Mouse (Mus musculus): Measurements from ENCODE around the gene Cltc. TPM values are rescaled to one million over a fixed set of nuclear protein-coding genes. Genes with fewer than 3 reads are reported as not detected.
"Not testable (repeated sequence)": the region's sequence is repeated elsewhere in the genome, so short reads cannot be mapped to it uniquely, and the experiment has no call there.

Gene Cltc
- total RNA-seq, 2 experiments from 2014 or later: 159 to 171 TPM

DNA sequence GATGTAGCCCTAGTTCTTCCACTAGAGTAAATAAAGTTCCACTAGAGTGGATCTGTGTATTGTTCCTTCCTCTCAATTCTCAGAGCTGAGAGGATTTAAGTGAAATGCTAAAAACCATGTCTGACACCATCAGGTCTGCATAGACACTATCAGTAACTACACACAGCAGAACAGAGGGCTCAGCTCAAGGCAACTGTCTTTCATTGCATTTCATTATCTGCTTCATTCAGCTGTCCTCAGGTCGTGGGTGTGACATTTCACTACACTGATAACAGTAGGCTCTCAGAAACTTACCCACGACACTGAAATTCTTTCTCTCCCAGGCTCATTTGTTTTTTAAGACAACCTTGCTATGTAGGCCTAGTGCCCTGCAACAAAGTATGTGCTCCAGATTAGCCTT is 14.8 kb downstream of the Cltc start:
- intact Hi-C loops (cut with DNase I): no loop called here
- no peak for DNase-seq

DNA sequence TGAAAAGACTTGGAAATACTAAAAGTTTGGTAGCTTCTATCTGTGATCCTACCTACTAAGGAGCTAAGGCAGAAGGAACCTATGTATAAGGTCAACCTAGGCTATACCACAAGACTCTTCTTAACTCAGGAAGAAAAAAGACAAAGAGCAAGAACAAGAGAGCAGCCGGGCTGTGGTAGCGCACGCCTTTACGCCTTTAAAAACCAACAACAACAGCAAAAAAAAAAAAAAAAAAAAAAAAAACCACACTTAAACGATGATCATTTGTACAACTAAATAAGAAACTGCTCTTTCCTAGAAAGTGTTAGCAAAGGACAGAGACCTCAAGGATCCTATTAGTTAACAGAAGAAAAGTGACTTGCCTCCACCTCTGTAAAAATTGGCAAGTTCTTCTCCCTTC is 15.9 kb downstream of the Cltc start:
- intact Hi-C loops (cut with DNase I): no loop called here
- DNase-seq: no peak

DNA sequence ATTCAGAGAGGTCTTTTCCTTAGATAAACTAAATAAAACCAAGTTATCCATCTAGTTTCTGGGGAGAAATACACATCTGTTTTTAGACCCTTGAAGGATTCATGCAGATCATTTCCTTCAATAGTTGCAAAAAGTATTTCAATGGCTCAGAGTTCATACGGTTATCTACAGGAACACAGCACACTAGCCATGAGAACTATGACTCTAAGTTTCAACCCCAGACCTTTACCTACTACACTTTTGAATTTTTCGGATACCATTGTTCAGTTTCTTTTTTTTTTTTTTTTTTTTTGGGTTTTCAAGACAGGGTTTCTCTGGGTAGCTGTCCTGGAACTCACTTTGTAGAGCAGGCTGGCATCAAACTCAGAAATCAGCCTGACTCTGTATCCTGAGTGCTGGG is 17.9 kb downstream of the Cltc start:
- intact Hi-C loops (cut with DNase I): no loop called here
- DNase-seq: no peak

DNA sequence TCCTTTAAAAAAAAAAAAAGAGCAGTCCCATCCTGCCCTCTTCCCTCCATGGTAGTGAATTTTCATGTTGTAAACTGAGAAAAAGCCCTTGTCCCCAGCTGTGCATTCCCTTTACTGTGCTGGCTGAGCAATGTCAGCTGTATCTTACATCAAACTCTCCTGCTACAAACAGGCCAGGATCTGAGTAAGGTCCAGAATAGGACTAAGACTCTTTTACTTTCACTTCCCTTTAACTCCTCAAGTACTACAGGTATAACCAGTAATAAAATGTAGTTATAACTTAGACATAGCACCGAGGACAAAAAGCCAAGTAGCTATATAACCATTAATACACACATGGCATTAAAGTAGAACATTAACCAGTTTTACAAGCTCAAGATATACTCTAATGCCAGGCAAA is 18.4 kb downstream of the Cltc start:
- no peak for DNase-seq
- intact Hi-C loops (cut with DNase I): no loop called here

DNA sequence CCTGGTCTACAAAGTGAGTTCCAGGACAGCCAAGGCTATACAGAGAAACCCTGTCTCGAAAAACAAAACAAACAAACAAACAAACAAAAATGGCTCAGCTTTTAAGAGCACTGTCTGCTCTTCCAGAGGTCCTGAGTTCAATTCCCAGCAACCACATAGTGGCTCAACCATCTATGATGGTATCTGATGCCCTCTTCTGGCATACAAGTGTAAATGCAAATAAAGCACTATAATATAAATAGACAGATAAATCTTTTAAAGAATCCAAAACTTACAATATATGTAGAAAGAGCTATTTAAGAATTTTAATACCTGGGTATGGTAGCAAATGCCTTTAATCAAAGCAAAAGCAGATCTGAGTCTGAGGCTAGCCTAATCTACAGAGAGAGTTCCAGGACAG is 19.1 kb downstream of the Cltc start:
- intact Hi-C loops (cut with DNase I); DNase-seq: not testable (repeated sequence)

DNA sequence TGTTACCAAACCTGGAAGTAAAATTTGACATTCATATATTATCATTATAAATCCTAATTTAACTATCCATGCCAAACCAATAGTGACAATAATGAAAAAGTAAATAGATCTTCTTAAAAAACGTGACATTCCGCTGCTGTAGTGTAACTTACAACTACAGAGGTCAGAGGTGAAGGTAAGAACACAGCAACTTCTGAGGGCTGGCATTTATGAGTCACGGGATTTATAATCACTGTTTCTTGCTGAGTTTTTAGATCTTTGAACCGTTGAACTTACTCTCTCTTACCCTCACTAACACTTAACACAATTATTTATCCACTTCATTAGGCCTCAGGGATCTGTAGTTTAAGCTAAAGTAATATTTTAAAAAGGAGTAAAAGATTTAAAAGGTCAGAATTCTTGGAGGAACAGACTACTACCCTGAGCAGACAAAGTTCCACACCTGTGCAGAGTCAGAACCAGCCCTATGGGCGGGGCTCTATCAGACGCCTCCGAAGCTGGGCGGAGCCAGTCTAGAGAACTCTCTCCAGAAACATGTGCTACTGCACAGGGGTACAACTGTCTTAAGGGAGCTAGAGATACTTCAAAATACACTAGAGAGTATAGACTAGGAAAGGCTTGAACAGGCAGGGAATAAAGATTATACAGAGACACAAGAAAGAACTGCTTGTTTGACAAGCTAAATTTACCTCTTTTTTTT is 19.9 kb downstream of the Cltc start:
- no peak for DNase-seq
- intact Hi-C loops (cut with DNase I): loop anchor here (2.0 kb wide), 1 partner anchor 17 kb away; no protein-coding TSS in a partner anchor

DNA sequence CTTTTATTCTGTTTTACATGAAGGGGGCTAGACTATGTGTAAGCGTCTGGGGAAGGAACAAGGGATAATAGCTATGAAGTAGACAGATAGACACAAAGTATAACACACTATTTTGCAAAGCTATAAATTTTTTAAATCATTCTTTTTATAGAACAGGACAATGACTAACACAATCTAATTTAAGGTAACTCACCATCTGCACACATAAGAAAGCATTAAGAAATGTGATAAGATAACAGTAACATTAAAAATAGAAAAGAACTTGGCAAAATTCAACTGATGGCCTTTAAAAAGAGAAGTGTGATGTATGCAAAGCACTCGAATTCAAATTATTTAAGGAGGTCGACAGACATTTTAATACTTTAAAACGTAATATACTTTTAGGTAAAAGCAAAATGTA is 22.4 kb downstream of the Cltc start:
- intact Hi-C loops (cut with DNase I): no loop called here
- no peak for DNase-seq

DNA sequence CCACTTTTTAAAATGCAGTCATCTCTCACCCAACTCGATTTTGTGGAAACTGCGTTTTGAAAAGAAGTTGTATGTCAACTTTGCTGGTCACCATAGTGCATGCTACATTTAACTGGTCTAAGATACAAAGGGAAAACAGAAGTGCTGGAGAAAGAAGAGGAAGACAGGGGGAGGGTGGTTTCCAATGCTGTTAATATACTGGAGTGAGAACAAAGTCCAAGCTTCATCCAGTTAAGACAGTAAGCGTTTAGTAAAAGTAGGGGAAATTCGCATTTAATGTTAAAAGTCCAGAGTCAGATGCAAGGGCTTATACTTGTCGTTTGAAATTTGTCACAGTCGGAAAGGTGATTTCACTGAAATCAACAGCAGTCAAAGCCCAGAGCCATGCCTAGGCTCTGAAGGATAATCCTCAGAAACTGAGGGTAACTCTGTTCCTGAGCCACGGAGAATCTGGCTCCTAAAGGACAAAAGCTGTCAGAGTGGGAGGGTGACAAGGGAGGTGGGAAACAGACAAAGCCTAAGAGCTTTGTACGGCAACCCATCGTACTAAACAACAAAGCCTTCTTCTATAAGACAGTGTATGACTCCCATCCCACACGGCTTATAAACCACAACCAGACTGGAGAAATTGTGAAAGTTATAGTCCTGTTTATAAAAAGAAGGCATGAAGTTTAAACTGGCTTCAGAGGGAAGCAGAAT is 23.0 kb downstream of the Cltc start:
- DNase-seq: no peak
- intact Hi-C loops (cut with DNase I): no loop called here

DNA sequence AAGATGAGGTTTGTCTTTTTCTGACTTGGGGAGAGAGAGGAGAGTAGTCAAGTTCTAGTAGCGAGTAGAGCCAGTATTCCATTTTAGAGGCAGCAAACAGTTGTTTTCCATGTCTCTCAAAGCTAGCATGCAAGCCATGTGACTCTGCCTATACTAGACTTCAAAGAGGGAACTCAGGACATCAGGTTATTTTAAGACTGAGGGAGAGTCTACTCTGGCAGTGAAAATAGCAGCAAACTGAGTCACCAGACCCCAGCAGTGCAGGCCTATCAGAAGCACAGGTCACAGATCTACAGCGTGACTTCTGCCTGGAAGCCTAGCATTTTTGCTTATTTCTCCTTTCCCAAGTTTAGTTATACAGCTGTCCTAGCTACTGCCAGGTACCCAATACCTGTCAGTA is 25.9 kb downstream of the Cltc start:
- intact Hi-C loops (cut with DNase I): no loop called here

DNA sequence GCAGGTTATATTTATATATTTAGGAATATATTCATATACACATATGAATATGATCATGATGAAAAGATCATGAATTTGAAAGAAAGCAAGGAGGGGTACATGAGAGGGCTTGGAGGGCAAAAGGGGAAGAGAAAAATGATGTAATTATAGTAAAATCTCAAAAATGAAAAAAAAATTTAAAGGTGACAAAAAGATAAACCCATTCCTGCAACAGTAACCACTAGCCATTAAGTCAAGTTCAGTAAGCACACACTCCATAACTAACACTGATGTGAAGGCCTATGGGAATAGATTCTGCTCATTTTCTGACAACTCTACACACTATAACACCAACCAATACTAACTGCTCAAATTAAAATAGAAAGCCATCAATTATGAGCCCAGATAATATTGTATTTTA is 31.8 kb downstream of the Cltc start:
- intact Hi-C loops (cut with DNase I): loop anchor here (5.0 kb wide), 1 partner anchor 33 kb away; no protein-coding TSS in a partner anchor
- no peak for DNase-seq

More for the DNA sequence above, 25.9 kb downstream of the Cltc start:
- DNase-seq: no peak

DNA sequence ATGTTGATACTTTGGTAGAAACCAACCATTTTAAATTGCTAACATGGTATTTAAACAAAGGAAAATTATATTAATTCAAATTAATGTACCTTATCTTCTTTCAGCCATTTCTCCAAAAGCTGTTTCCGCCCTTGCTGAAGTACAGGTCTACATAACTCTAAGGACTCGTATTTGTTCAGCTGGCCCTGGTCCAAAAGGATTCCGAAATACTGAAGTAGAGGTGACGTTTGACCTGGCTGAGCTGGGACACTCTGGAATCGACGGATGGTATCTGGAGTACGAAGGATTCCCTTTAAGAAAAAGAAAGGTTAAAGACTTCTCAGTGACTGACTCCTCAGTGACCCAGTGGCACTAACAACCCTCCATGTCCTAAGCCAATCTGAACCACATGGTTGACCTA is 32.4 kb downstream of the Cltc start:
- DNase-seq: no peak
- intact Hi-C loops (cut with DNase I): loop anchor here (5.0 kb wide), 2 partner anchors 32 to 33 kb away; partner anchors contain the start of gene Cltc

DNA sequence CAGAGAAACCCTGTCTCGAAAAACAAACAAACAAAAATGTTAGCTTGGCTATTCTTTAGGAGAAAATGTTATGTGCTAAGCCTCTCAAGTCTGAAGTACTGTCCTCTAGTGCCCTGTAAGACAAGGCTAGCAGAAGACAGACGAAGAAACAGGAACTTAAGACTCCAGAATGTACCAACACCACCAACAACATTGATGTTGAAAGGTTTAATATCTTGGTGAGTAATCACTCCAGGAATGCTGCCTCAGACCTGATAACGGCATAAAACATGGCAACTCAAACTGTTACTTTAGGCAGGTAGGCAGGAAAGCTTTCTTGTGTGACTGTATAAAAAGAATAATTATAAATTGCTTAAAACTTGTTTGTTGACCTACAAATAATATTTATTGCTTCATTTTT is 33.4 kb downstream of the Cltc start:
- no peak for DNase-seq
- intact Hi-C loops (cut with DNase I): loop anchor here (5.0 kb wide), 1 partner anchor 33 kb away; the partner anchor contains the start of gene Cltc

DNA sequence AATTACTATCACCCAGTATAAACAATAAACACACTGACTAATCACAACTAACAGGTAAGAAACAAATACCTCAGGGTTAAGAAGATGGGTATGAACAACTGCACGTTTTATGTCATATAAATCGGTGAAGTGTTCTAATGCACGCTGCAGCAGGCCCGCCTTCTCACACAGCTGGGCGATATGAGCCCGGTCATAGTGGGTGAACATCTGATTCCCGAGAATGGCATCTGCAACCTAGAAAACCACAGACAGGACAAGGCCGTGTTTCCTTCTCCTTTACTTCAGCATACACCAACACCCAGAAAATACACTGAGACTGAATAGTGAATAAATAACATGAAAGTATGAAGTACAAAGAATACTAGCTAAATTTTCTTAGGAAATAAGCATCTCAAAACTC is 38.0 kb downstream of the Cltc start:
- no peak for DNase-seq
- intact Hi-C loops (cut with DNase I): loop anchor here (2.0 kb wide), 1 partner anchor 15 kb away; no protein-coding TSS in a partner anchor

DNA sequence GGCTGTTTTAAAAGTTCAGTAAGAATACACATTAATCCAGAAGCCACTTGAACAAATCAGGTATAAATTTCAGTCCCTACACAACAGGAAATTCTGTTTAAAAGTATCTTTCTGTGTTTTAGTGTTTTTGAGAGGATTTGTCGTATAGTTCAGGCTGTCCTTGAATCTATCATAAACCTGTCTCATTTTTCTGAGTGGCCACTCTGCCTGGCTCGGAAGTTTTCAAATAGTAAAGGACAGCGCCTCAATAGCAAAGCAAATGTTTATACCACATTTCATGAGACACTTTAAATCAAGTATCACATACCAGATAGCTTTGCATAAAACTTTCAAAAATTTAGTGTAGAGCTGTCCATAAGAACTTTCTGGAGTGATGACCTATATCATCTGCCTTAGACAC is 39.0 kb downstream of the Cltc start:
- no peak for DNase-seq
- intact Hi-C loops (cut with DNase I): loop anchor here (2.0 kb wide), 1 partner anchor 14 kb away; no protein-coding TSS in a partner anchor

DNA sequence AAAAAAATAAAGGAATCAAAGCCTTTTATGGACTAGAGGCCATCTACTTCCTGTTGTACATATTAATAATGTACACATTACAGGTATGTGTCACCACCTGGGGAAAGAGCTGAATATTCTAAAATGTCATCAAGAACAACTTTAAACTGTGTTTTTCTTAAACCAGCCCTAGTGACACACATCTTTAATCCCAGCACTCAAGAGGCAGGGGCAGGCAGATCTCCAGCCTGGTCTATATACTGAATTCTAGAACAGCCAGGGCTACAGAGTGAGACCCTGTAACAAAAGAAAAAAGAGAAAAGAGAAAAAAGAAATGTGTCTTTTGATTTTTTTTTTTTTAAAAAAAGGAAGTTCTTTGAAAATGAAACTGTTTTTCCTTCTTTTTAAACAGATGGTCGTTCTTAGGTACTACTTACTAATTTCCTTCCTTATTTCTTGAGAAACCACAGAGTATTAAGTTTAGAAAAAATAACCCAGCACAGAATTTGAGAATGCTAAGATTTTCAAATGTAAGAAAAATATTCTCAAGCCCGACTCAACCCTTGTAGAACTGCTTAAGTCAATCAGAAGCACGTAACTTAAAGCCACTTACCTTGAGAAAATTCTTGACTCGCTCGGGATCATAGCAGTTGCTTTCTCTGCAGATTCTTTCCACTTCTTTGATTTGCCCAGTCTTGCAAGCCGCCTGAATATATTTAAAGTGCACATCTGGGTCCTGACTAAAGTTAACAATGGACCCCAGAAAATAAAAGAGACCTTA is 39.9 kb downstream of the Cltc start:
- DNase-seq: no peak
- intact Hi-C loops (cut with DNase I): loop anchor here (2.0 kb wide), 1 partner anchor 13 kb away; no protein-coding TSS in a partner anchor

DNA sequence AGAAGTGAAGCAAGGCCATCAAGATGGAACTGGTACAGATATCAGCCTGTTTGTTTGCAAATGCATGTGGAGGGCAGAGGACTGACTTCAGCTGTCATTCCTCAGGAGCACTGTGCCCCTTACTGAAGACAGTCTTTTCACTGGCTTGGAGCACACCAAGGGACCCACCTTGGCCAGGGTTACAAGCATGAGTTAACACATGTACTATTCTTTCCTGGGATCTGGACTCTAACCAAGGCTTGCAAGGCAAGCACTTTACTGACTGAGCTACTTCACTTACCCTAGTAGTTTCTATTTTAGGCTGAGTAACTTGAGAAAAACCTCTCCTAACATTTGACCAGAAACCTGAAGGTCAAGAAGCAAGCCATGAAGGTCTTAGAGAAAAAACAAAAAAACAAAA is 42.8 kb downstream of the Cltc start:
- intact Hi-C loops (cut with DNase I): no loop called here

DNA sequence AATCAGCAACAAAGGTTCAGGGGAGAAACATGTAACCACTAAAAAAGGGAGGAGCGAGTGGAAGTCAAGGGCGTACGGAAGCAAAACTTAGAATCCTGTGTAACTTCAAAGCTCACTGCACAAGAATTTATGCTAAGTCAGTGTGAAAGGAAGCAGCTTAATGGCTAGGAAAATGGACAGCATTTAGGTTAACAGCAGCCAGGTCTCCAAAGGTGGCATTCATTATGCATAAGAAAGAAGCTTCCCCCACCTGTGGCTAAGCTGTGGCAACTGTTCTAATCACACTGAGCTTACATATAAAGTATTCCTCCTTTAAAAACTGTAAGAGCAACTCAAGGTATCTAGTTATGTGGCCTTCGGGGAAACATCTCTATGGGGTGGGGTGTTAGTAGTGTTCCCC is 56.2 kb downstream of the Cltc start:
- intact Hi-C loops (cut with DNase I): no loop called here
- no peak for DNase-seq

More for the DNA sequence above, 42.8 kb downstream of the Cltc start:
- no peak for DNase-seq

DNA sequence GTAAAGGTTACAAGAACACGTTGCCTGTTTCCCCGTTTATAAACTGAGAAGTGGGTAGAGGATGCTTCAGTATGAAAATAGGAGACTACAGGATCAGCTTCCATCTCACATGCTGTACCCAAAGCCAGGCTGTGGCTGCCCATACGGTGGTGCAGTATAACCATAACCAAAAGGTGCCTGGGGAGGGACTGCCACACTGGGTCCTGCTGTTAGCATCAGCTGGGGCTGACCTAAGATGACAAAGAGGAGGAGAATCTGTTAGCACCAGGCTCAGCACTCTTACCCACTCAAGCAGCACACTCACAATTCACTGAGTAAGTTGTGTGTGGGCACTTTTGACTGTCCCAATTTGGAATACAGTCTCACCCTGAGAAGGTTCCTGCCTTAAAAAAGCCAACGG is 61.9 kb downstream of the Cltc start:
- intact Hi-C loops (cut with DNase I): no loop called here
- no peak for DNase-seq

DNA sequence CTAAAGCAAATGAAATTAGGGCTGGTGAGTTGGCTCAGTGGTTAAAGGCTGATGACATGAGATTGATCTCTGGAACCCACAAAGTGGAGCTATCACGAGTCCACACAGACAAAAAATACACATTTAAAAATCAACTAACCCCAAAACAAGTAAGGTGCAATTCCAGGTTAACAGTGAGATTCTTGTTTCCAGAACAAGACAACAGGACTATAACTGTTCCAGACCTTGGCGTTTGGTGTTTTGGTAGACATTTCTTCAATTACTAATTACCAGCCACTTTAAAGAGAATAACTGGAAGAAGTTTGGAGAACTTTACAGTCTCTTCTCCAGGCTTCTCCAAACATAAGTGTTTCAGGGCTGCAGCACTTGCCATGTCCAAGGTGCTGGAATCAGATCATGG is 64.8 kb downstream of the Cltc start:
- intact Hi-C loops (cut with DNase I): loop anchor here (5.0 kb wide), 1 partner anchor 35 kb away; no protein-coding TSS in a partner anchor
- no peak for DNase-seq

DNA sequence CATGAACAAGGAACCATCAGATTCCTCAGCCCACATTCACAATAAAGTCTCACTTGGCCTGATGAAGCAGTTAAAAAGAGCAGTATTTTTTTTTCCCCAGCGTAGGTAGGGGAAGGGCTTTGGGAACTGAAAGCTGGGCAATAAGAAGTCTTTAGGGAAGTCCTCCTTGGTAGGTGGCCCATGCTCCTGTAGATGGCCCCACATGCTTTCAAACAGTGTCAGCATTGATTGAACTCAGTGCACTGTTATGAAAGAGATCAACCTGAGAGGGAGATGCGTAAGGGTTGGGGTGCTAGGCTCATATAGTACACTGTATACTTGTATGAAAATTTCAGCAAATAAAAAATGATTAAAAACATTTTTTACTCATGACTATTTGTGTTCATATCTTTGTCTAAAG is 65.4 kb downstream of the Cltc start:
- intact Hi-C loops (cut with DNase I): loop anchor here (5.0 kb wide), 1 partner anchor 35 kb away; no protein-coding TSS in a partner anchor

DNA sequence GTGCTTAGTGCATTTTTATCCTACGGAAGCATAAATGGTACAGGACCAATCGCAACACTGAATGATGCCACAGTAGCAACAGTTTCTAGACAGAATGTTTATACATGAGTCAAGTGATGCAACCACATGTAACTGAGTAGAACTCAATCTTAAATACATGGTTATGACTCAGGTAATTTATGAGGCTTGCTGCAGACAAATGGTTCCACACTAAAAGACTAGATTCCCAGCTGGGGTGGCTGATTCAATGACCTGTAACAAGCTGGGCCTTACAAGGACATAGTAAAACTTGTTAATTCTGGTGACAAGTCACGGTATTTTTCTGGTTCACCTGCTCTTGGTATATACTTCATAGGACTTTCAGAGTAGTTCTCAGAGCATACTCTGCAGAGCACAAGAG is 65.9 kb downstream of the Cltc start:
- no peak for DNase-seq
- intact Hi-C loops (cut with DNase I): loop anchor here (5.0 kb wide), 1 partner anchor 36 kb away; no protein-coding TSS in a partner anchor

More for the DNA sequence above, 65.4 kb downstream of the Cltc start:
- no peak for DNase-seq

Measured in heart, postnatal 14 days (tissue).